Mouse (Mus musculus): ENCODE measurements around the gene Mtch1.
"Not testable (repeated sequence)": the region's sequence is repeated elsewhere in the genome, so short reads cannot be mapped to it uniquely, and the experiment has no call there.

The Mtch1 gene

GRCm38 (mm10) chr17:29347645-29348256 lies at the start of gene Mtch1:
Gene Mtch1, minus strand, starts transcription at chr17:29347934.
- DNase-seq (ENCODE audit: low spot score) = peak; percentile 98

- peak; percentile 81 for DNase-seq (ENCODE audit: low spot score)
These were observed 49.1 kb upstream of the Mtch1 start for GRCm38 (mm10) chr17:29396821-29397242.

- DNase-seq (ENCODE audit: low spot score) = no peak
These were observed 48.5 kb upstream of the Mtch1 start for GRCm38 (mm10) chr17:29396056-29396799.

- DNase-seq (ENCODE audit: low spot score) = no peak
These were observed 47.6 kb upstream of the Mtch1 start for GRCm38 (mm10) chr17:29395381-29395780.

GRCm38 (mm10) chr17:29394761-29395160 lies 47.0 kb upstream of the Mtch1 start:
- not testable (repeated sequence) for DNase-seq (ENCODE audit: low spot score)

- DNase-seq (ENCODE audit: low spot score) = no peak
These were observed 46.5 kb upstream of the Mtch1 start for GRCm38 (mm10) chr17:29394106-29394760.

- DNase-seq (ENCODE audit: low spot score) = no peak
These were observed 45.8 kb upstream of the Mtch1 start for GRCm38 (mm10) chr17:29393335-29394089.

- DNase-seq (ENCODE audit: low spot score) = no peak
These were observed 43.5 kb upstream of the Mtch1 start for GRCm38 (mm10) chr17:29391280-29391679.

- DNase-seq (ENCODE audit: low spot score) = no peak
These were observed 41.2 kb upstream of the Mtch1 start for GRCm38 (mm10) chr17:29388978-29389377.

- DNase-seq (ENCODE audit: low spot score) = no peak
These were observed 38.0 kb upstream of the Mtch1 start for GRCm38 (mm10) chr17:29385746-29386145.

- peak; percentile 36 for DNase-seq (ENCODE audit: low spot score)
These were observed 37.2 kb upstream of the Mtch1 start for GRCm38 (mm10) chr17:29384850-29385438.

GRCm38 (mm10) chr17:29383923-29384322 lies 36.2 kb upstream of the Mtch1 start:
- no peak for DNase-seq (ENCODE audit: low spot score)

GRCm38 (mm10) chr17:29382417-29382816 lies 34.7 kb upstream of the Mtch1 start:
- no peak for DNase-seq (ENCODE audit: low spot score)

- DNase-seq (ENCODE audit: low spot score) = peak; percentile 58
These were observed 33.7 kb upstream of the Mtch1 start for GRCm38 (mm10) chr17:29381472-29381871.

GRCm38 (mm10) chr17:29380241-29380640 lies 32.5 kb upstream of the Mtch1 start:
- no peak for DNase-seq (ENCODE audit: low spot score)

GRCm38 (mm10) chr17:29378056-29378455 lies 30.3 kb upstream of the Mtch1 start:
- no peak for DNase-seq (ENCODE audit: low spot score)

GRCm38 (mm10) chr17:29375871-29376270 lies 28.1 kb upstream of the Mtch1 start:
- DNase-seq (ENCODE audit: low spot score) = no peak

- peak; percentile 94 for DNase-seq (ENCODE audit: low spot score)
These were observed 23.4 kb upstream of the Mtch1 start for GRCm38 (mm10) chr17:29370984-29371723.

- DNase-seq (ENCODE audit: low spot score) = no peak
These were observed 21.0 kb upstream of the Mtch1 start for GRCm38 (mm10) chr17:29368726-29369125.

- DNase-seq (ENCODE audit: low spot score) = no peak
These were observed 17.4 kb upstream of the Mtch1 start for GRCm38 (mm10) chr17:29365105-29365621.

GRCm38 (mm10) chr17:29363109-29363508 lies 15.4 kb upstream of the Mtch1 start:
- no peak for DNase-seq (ENCODE audit: low spot score)
